Mouse (Mus musculus): ENCODE results near the gene Jak3. TPM values are rescaled to one million over a fixed set of nuclear protein-coding genes. Genes with fewer than 3 reads are reported as not detected.

Gene Jak3
- total and polyA plus RNA-seq, 3 experiments: 13.3 to 47.1 (median 37.8) TPM

GRCm38 (mm10) chr8:71671549-71671965, 4.5 kb upstream of the Jak3 start, which contains the start of gene Unc13a:
TSS of gene Unc13a (minus strand) at chr8:71671757.
- Histone ChIP-seq H3K27me3 (replicated peaks) (peaks cover 32% of the 10 kb centered on the region), H3K27ac (ENCODE audit: insufficient read depth, low read depth) (no peak within 1 kb of the TSS), H3K36me3 (replicated peaks in 1 of 2; ENCODE audit: control insufficient read depth in 1 of 2, insufficient read depth in 1 of 2, low read length in 1 of 2) (no peaks in the 10 kb centered on the region), H3K9me3 (replicated peaks; ENCODE audit: low read length) (no peaks in the 10 kb centered on the region), H3K4me3 (replicated peaks in 1 of 3; ENCODE audit: low read depth in 2 of 3, low read length in 2 of 3, poor library complexity in 1 of 3) (peak within 1 kb of the TSS; percentile 47 to 77 (median 48)), H3K4me1 (ENCODE audit: control insufficient read depth in 1 of 2, insufficient read depth in 2 of 2) (peaks cover 27 to 65% of the 10 kb centered on the region in 2 experiments), H3K9ac (ENCODE audit: insufficient read depth, low read depth) (peak within 1 kb of the TSS; percentile 34), H3K79me2 (replicated peaks; ENCODE audit: control insufficient read depth, extremely low read depth, insufficient read depth, poor library complexity, severe bottlenecking) (no peaks in the 10 kb centered on the region), H3K4me2 (ENCODE audit: insufficient read depth, low read depth, poor library complexity, severe bottlenecking) (peak within 1 kb of the TSS; percentile 80)
- in situ Hi-C loops (cut with MboI; ENCODE audit: low pct_ligation_motif_present, low pct_unique_long_range_greater_than_20kb, low sequenced_read_pairs): no loop called here
- dilution Hi-C loops (cut with MboI; ENCODE audit: extremely low pct_ligation_motif_present, extremely low pct_unique_long_range_greater_than_20kb, low sequenced_read_pairs): no loop called here
- peak; percentile 80 for TF ChIP-seq POLR2A (IDR thresholded peaks at IDR 0.05; ENCODE audit: low read depth, low read length)
- TF ChIP-seq SMC3 (IDR thresholded peaks at IDR 0.05; ENCODE audit: low read depth, low read length): no peak
- no peak for TF ChIP-seq CHD2 (IDR thresholded peaks at IDR 0.05; ENCODE audit: low read length)
- TF ChIP-seq EP300 (IDR thresholded peaks at IDR 0.05; ENCODE audit: low read length): peak; percentile 13; the same call in 1 of the 2 replicates
- TF ChIP-seq CTCF (conservative IDR thresholded peaks at IDR 0.05 in 1 of 2, IDR thresholded peaks at IDR 0.05 in 1 of 2; ENCODE audit: low read depth in 2 of 2, low read length in 2 of 2): no peak
- TF ChIP-seq BHLHE40 (IDR thresholded peaks at IDR 0.05; ENCODE audit: low read depth, low read length): peak; percentile 96
- no peak for TF ChIP-seq PAX5 (IDR thresholded peaks at IDR 0.05; ENCODE audit: low read length)
- TF ChIP-seq CHD1 (IDR thresholded peaks at IDR 0.05; ENCODE audit: low read depth, low read length): no peak
- peak; percentile 55; the same call in 1 of the 2 replicates for TF ChIP-seq NELFE (IDR thresholded peaks at IDR 0.05; ENCODE audit: low read depth, low read length)
- TF ChIP-seq IRF4 (IDR thresholded peaks at IDR 0.05; ENCODE audit: low read depth, low read length): peak; percentile 44; the same call in 1 of the 2 replicates
- TF ChIP-seq ELF1 (IDR thresholded peaks at IDR 0.05; ENCODE audit: low read depth, low read length): peak; percentile 52; the same call in 1 of the 2 replicates
- TF ChIP-seq MAX (IDR thresholded peaks at IDR 0.05; ENCODE audit: low read length): peak; percentile 39; the same call in 1 of the 2 replicates
- 0 out of 2 replicates have a peak, but pooled peaks have one; percentile 25 for TF ChIP-seq MYC (IDR thresholded peaks at IDR 0.05; ENCODE audit: low read depth, low read length)
- peak; percentile 57; the same call in 1 of the 2 replicates for TF ChIP-seq MEF2A (IDR thresholded peaks at IDR 0.05; ENCODE audit: borderline replicate concordance, low read depth, low read length)
- TF ChIP-seq ZC3H11A (IDR thresholded peaks at IDR 0.05; ENCODE audit: low read depth, low read length): no peak
- no peak for TF ChIP-seq ETS1 (conservative IDR thresholded peaks at IDR 0.05; ENCODE audit: low read depth, low read length)
- peak; percentile 56; the same call in 1 of the 2 replicates for TF ChIP-seq MAZ (IDR thresholded peaks at IDR 0.05; ENCODE audit: low read depth, low read length)
- TF ChIP-seq SIN3A (IDR thresholded peaks at IDR 0.05; ENCODE audit: low read length): peak; percentile 99
- peak; percentile 77 for TF ChIP-seq TCF12 (IDR thresholded peaks at IDR 0.05; ENCODE audit: low read depth, low read length)
- TF ChIP-seq MXI1 (IDR thresholded peaks at IDR 0.05; ENCODE audit: low read depth, low read length): peak; percentile 95
- TF ChIP-seq TBP (conservative IDR thresholded peaks at IDR 0.05; ENCODE audit: low read depth, low read length): peak; percentile 85
- TF ChIP-seq HCFC1 (IDR thresholded peaks at IDR 0.05; ENCODE audit: low read depth, low read length): peak; percentile 62
- TF ChIP-seq USF1 (IDR thresholded peaks at IDR 0.05; ENCODE audit: low read depth, low read length): peak; percentile 52
- peak; percentile 85 for TF ChIP-seq ZMIZ1 (IDR thresholded peaks at IDR 0.05; ENCODE audit: low read depth, low read length)
- peak; percentile 84 for DNase-seq (ENCODE audit: extremely low read depth)
